ENCODE assay signal across 8 mouse cellular contexts in the genomic region with DNA sequence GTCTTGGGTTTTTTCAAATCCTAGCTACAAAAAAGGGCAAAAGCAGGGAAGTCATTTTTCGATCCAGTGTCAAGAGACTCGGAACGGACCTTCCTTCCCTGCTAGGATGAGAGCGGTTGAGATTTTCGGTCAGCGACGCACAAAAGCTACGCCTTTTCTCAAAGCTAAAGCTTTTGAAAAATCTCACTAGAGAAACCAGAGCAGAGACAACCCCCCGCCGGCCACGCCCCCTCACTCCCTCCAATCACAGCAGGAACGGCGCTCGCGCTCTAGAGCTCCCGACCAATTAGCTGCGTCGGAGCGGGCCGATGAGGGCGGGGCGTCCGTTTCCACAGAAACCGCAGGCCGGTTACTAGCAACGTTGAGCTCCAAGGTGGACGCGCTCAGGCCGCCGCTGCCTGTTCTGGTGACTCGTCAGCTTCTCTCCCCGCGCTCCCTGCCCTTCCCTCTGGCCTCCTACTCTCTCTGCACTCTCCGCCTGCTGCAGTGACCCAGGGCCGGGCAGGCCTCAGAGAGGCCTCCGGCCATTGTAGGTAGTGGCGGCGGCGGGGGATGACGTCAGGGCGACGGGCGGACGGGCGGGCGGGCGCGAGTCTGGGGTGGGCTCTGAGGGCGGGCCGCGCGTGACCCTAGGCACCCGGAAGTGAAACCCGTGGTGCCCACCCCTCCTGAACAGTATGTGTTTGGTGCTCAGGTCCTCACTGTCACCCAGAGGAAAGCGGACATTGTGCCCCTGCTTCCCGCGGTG. TPM values are rescaled to one million over a fixed set of nuclear protein-coding genes. Genes with fewer than 3 reads are reported as not detected.
DNase-seq lines count a peak whose midpoint lies in the region; ATAC-seq lines count a peak whose summit lies in the region.

Gene Odf2l, plus strand, starts transcription at position 335 of the 748 bp plus-strand sequence.

- peaks cover 18% of the 10 kb centered on the region for H3K4me1 ChIP-seq in hindbrain, embryonic 13.5 days (replicated peaks)

- peak within 1 kb of the TSS; percentile 89 for H3K9ac ChIP-seq in hindbrain, embryonic 13.5 days

- peak within 1 kb of the TSS; percentile 99 for H3K27ac ChIP-seq in hindbrain, embryonic 13.5 days

- under 1% methylated on average over 57 of the region's 57 CpGs for WGBS in hindbrain, embryonic 13.5 days

- H3K36me3 ChIP-seq in hindbrain, embryonic 13.5 days, result no peaks in the 10 kb centered on the region

- H3K4me2 ChIP-seq in hindbrain, embryonic 13.5 days, result peak within 1 kb of the TSS; percentile 70

- peak within 1 kb of the TSS; percentile 67 for H3K4me3 ChIP-seq in hindbrain, embryonic 13.5 days

- peak; percentile 99 for ATAC-seq in hindbrain, embryonic 13.5 days (ENCODE audit: low FRiP score)

- no peaks in the 10 kb centered on the region for H3K9me3 ChIP-seq in hindbrain, embryonic 13.5 days

- H3K27me3 ChIP-seq in hindbrain, embryonic 13.5 days, result no peaks in the 10 kb centered on the region

- DNase-seq in NIH3T3 (ENCODE audit: low read depth), result peak; percentile 99
- DNase-seq in cerebellum, postnatal 10 days, result peak; percentile 99
- DNase-seq in frontal cortex, postnatal 10 days (ENCODE audit: low spot score in 2 of 2), result peak; percentile 95 to 98
- peak; percentile 95 to 99 for DNase-seq in layer of hippocampus, postnatal 25 days (ENCODE audit: extremely low spot score in 1 of 2, low spot score in 1 of 2)
- peak; percentile 97 for DNase-seq in lung, postnatal 25 days (ENCODE audit: low spot score)
- peak; percentile 98 for DNase-seq in retina, embryonic 14.5 days (ENCODE audit: low spot score)
- DNase-seq in thymus, postnatal 4 days, result peak; percentile 99

RNA-seq across cellular contexts. Expression of gene Odf2l, which starts in this region (rescaled TPM):
- polyA plus RNA-seq in hindbrain, embryonic 13.5 days (2015; fragmentation: Nextera tagmentation; extraction: Ambion mirVana), result 17.1 and 17.9 TPM in 2 replicates
- 10 to 100 TPM; 16.0 to 17.9 TPM for total RNA-seq in layer of hippocampus, postnatal 25 days (2021)

Comparison
In these comparisons a context has a peak if more than half of its experiments do, and no peak if none do; other contexts are left out.
1. Peak in every context shown above with its lines: DNase-seq, ATAC-seq, H3K4me3 ChIP-seq and H3K27ac ChIP-seq.